Mouse (Mus musculus): ENCODE measurements around the gene Mtm1.
A peak's percentile ranks its signal among the peaks of the same experiment; 100 is the strongest.
"Not testable (repeated sequence)": the region's sequence is repeated elsewhere in the genome, so short reads cannot be mapped to it uniquely, and the experiment has no call there.

The Mtm1 gene

GRCm38 (mm10) chrX:71294191-71294590, 83.6 kb downstream of the Mtm1 start:
- DNase-seq: no peak

GRCm38 (mm10) chrX:71296005-71296404, 85.4 kb downstream of the Mtm1 start:
- DNase-seq: no peak

- no peak for DNase-seq
Observed at GRCm38 (mm10) chrX:71302148-71302547, 91.6 kb downstream of the Mtm1 start.

- DNase-seq: peak; percentile 48
Observed at GRCm38 (mm10) chrX:71311229-71311628, 100.7 kb downstream of the Mtm1 start.

- no peak for DNase-seq
Observed at GRCm38 (mm10) chrX:71314380-71314779, 103.8 kb downstream of the Mtm1 start.

GRCm38 (mm10) chrX:71352033-71352432, 141.5 kb downstream of the Mtm1 start:
- DNase-seq: peak; percentile 5

DNA sequence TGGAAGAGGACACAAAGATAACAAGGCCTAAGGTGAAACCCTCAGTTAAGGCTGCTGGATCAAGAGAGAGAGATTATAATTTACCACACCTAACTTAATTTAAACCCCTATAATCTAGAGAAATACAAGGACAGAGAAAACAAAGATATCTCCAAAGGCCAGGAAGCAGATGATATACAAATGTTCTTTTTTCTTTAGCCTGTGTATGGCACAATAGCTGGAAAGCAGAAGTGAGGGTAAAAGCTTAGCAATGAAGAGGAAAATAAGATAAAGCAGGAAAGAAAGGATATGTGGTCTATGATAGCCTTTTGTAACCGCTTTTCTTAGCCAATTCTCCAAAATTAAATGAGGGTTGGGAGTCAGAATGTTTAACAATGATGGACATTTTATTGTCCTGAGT, 144.8 kb downstream of the Mtm1 start:
- no peak for DNase-seq

DNA sequence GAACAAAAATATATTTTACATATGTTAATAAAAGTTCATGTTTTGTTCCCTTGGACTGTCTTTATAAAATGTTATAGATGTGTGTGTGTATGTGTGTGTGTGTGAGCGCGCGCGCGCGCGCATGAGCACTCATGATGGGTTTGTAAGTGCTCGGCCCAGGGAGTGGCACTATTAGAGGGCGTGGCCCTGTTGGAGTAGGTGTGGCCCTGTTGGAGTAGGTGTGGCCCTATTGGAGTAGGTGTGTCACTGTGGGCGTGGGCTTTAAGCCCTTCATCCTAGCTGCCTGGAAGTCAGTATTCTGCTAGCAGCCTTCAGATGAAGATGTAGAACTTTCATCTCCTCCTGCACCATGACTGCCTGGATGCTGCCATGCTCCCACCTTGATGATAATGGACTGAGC, 151.2 kb downstream of the Mtm1 start:
- not testable (repeated sequence) for DNase-seq

GRCm38 (mm10) chrX:71364062-71364461, 153.5 kb downstream of the Mtm1 start:
- no peak for DNase-seq

- DNase-seq: peak; percentile 90
Observed at GRCm38 (mm10) chrX:71364554-71364991, 154.0 kb downstream of the Mtm1 start, which contains the start of gene Mtmr1. Gene Mtmr1, plus strand, starts transcription at chrX:71364760.

- no peak for DNase-seq
Observed at GRCm38 (mm10) chrX:71365011-71365410, 154.4 kb downstream of the Mtm1 start.
